Mouse (Mus musculus): ENCODE data around the gene Theg. TPM values are rescaled to one million over a fixed set of nuclear protein-coding genes. Genes with fewer than 3 reads are reported as not detected.

The Theg gene
- total and polyA plus RNA-seq, 3 experiments: not detected

- Histone ChIP-seq H3K27ac (ENCODE audit: control insufficient read depth, low read depth, low read length) (no peak overlapping the region), H3K36me3 (ENCODE audit: control insufficient read depth in 1 of 2, insufficient read depth in 2 of 2, low read length in 2 of 2) (no peaks in the 10 kb centered on the region), H3K4me1 (ENCODE audit: control insufficient read depth in 1 of 2, insufficient read depth in 2 of 2, low read length in 2 of 2) (no peaks in the 10 kb centered on the region), H3K4me3 (ENCODE audit: control insufficient read depth in 1 of 2, insufficient read depth in 1 of 2, low read depth in 2 of 2, low read length in 2 of 2) (no peak overlapping the region), H3K27me3 (ENCODE audit: control insufficient read depth in 1 of 2, insufficient read depth in 2 of 2, low read length in 2 of 2) (peaks cover 0 to 2% of the 10 kb centered on the region in 2 experiments; a peak in 1 of 4 replicates), H3K79me2 (ENCODE audit: control insufficient read depth, insufficient read depth, low read length, poor library complexity) (no peaks in the 10 kb centered on the region), H3K9me3 (replicated peaks; ENCODE audit: insufficient read depth, low read length) (no peaks in the 10 kb centered on the region), H3K9ac (ENCODE audit: control insufficient read depth, low read depth, low read length, poor library complexity, severe bottlenecking) (no peak overlapping the region)
- DNase-seq (ENCODE audit: low read depth, low spot score): no peak
- no peak for TF ChIP-seq KAT2A (conservative IDR thresholded peaks at IDR 0.05; ENCODE audit: low read depth, low read length)
- TF ChIP-seq MAX (IDR thresholded peaks at IDR 0.05; ENCODE audit: low read length): no peak
- TF ChIP-seq MYC (IDR thresholded peaks at IDR 0.05; ENCODE audit: low read depth, low read length): no peak
- TF ChIP-seq MAZ (IDR thresholded peaks at IDR 0.05; ENCODE audit: low read depth, low read length): no peak
- TF ChIP-seq USF1 (IDR thresholded peaks at IDR 0.05; ENCODE audit: low read depth, low read length): no peak
- no peak for TF ChIP-seq ELF1 (IDR thresholded peaks at IDR 0.05; ENCODE audit: low read depth, low read length)
- TF ChIP-seq UBTF (IDR thresholded peaks at IDR 0.05; ENCODE audit: borderline replicate concordance, insufficient read depth, low read depth, low read length): no peak
- no peak for TF ChIP-seq SIN3A (IDR thresholded peaks at IDR 0.05; ENCODE audit: low read length)
- no peak for TF ChIP-seq MYB (IDR thresholded peaks at IDR 0.05; ENCODE audit: low read depth, low read length)
- TF ChIP-seq MXI1 (IDR thresholded peaks at IDR 0.05; ENCODE audit: low read depth, low read length): no peak
- no peak for TF ChIP-seq RAD21 (IDR thresholded peaks at IDR 0.05; ENCODE audit: low read depth, low read length)
- TF ChIP-seq E2F4 (IDR thresholded peaks at IDR 0.05; ENCODE audit: borderline replicate concordance, low read depth, low read length): no peak
- no peak for TF ChIP-seq POLR2AphosphoS5 (IDR thresholded peaks at IDR 0.05; ENCODE audit: borderline replicate concordance, low read depth, low read length)
- no peak for TF ChIP-seq ZC3H11A (IDR thresholded peaks at IDR 0.05; ENCODE audit: low read depth, low read length)
- TF ChIP-seq SMC3 (IDR thresholded peaks at IDR 0.05; ENCODE audit: low read depth, low read length): no peak
- TF ChIP-seq GABPA (IDR thresholded peaks at IDR 0.05; ENCODE audit: low read depth, low read length): no peak
These were observed 8.9 kb downstream of the Theg start for GRCm38 (mm10) chr10:79578276-79578675.

GRCm38 (mm10) chr10:79577376-79577775 lies 9.8 kb downstream of the Theg start:
- DNase-seq (ENCODE audit: low read depth, low spot score): no peak
- Histone ChIP-seq H3K27ac (ENCODE audit: control insufficient read depth, low read depth, low read length) (no peak overlapping the region), H3K79me2 (ENCODE audit: control insufficient read depth, insufficient read depth, low read length, poor library complexity) (no peaks in the 10 kb centered on the region), H3K27me3 (ENCODE audit: control insufficient read depth in 1 of 2, insufficient read depth in 2 of 2, low read length in 2 of 2) (peaks cover 0 to 2% of the 10 kb centered on the region in 2 experiments; a peak in 1 of 4 replicates), H3K9ac (ENCODE audit: control insufficient read depth, low read depth, low read length, poor library complexity, severe bottlenecking) (no peak overlapping the region), H3K4me3 (ENCODE audit: control insufficient read depth in 1 of 2, insufficient read depth in 1 of 2, low read depth in 2 of 2, low read length in 2 of 2) (no peak overlapping the region), H3K9me3 (replicated peaks; ENCODE audit: insufficient read depth, low read length) (no peaks in the 10 kb centered on the region), H3K36me3 (ENCODE audit: control insufficient read depth in 1 of 2, insufficient read depth in 2 of 2, low read length in 2 of 2) (no peaks in the 10 kb centered on the region), H3K4me1 (ENCODE audit: control insufficient read depth in 1 of 2, insufficient read depth in 2 of 2, low read length in 2 of 2) (no peaks in the 10 kb centered on the region)
- TF ChIP-seq TBP (IDR thresholded peaks at IDR 0.05; ENCODE audit: low read depth, low read length): no peak
- no peak for TF ChIP-seq SMC3 (IDR thresholded peaks at IDR 0.05; ENCODE audit: low read depth, low read length)
- no peak for TF ChIP-seq HCFC1 (IDR thresholded peaks at IDR 0.05; ENCODE audit: low read depth, low read length)
- TF ChIP-seq ETS1 (IDR thresholded peaks at IDR 0.05; ENCODE audit: low read depth, low read length): no peak
- no peak for TF ChIP-seq MAX (IDR thresholded peaks at IDR 0.05; ENCODE audit: low read length)
- no peak for TF ChIP-seq JUND (IDR thresholded peaks at IDR 0.05; ENCODE audit: low read depth, low read length)
- TF ChIP-seq RCOR1 (IDR thresholded peaks at IDR 0.05; ENCODE audit: low read depth, low read length): no peak
- TF ChIP-seq RAD21 (IDR thresholded peaks at IDR 0.05; ENCODE audit: low read depth, low read length): no peak
- TF ChIP-seq MYB (IDR thresholded peaks at IDR 0.05; ENCODE audit: low read depth, low read length): no peak
- no peak for TF ChIP-seq NELFE (IDR thresholded peaks at IDR 0.05; ENCODE audit: low read depth, low read length)
- TF ChIP-seq POLR2A (IDR thresholded peaks at IDR 0.05; ENCODE audit: control insufficient read depth in 1 of 2, insufficient read depth in 1 of 2, low read depth in 1 of 2, low read length in 2 of 2, poor library complexity in 1 of 2): no peak
- no peak for TF ChIP-seq E2F4 (IDR thresholded peaks at IDR 0.05; ENCODE audit: borderline replicate concordance, low read depth, low read length)
- no peak for TF ChIP-seq ZNF384 (IDR thresholded peaks at IDR 0.05; ENCODE audit: low read depth, low read length)
- no peak for TF ChIP-seq BHLHE40 (IDR thresholded peaks at IDR 0.05; ENCODE audit: borderline replicate concordance, low read depth, low read length)
- no peak for TF ChIP-seq TCF12 (IDR thresholded peaks at IDR 0.05; ENCODE audit: low read depth, low read length)
- TF ChIP-seq ELF1 (IDR thresholded peaks at IDR 0.05; ENCODE audit: low read depth, low read length): no peak
- no peak for TF ChIP-seq POLR2AphosphoS5 (IDR thresholded peaks at IDR 0.05; ENCODE audit: borderline replicate concordance, low read depth, low read length)
- no peak for TF ChIP-seq GABPA (IDR thresholded peaks at IDR 0.05; ENCODE audit: low read depth, low read length)

All from MEL (cell line).